Mouse (Mus musculus): ENCODE data around the gene Lrrc20. TPM values are rescaled to one million over a fixed set of nuclear protein-coding genes. Genes with fewer than 3 reads are reported as not detected.

Lrrc20 gene
- polyA plus RNA-seq, 1 experiment: 5.8 TPM

- no peaks in the 10 kb centered on the region for H3K27me3 ChIP-seq (ENCODE audit: control insufficient read depth, insufficient read depth, low read length)
- TF ChIP-seq CTCF (IDR thresholded peaks at IDR 0.05; ENCODE audit: extremely low read depth, insufficient read depth, insufficient read length, insufficient replicate concordance) (no peak), POLR2A (IDR thresholded peaks at IDR 0.05; ENCODE audit: low read depth, low read length) (no peak)
- no peak overlapping the region for H3K4me3 ChIP-seq (ENCODE audit: extremely low read depth, insufficient read depth, insufficient read length)
- 20% methylated on average over 20 of the region's 20 CpGs for WGBS
- no peaks in the 10 kb centered on the region for H3K36me3 ChIP-seq (ENCODE audit: control insufficient read depth, insufficient read depth, low read length)
- H3K27ac ChIP-seq (ENCODE audit: insufficient read depth, low read length): peak overlapping the region; percentile 1; the same call in 1 of the 2 replicates
- peaks cover 13% of the 10 kb centered on the region for H3K4me1 ChIP-seq (ENCODE audit: control insufficient read depth, insufficient read depth, insufficient read length)
- no peak for DNase-seq (ENCODE audit: low read depth in 1 of 2, low spot score in 2 of 2)
These were observed 60.8 kb downstream of the Lrrc20 start for GRCm38 (mm10) chr10:61536130-61537035.

- no peak overlapping the region for H3K27ac ChIP-seq (ENCODE audit: insufficient read depth, low read length)
- no peaks in the 10 kb centered on the region for H3K27me3 ChIP-seq (ENCODE audit: control insufficient read depth, insufficient read depth, low read length)
- H3K4me3 ChIP-seq (ENCODE audit: extremely low read depth, insufficient read depth, insufficient read length): no peak overlapping the region
- no peaks in the 10 kb centered on the region for H3K36me3 ChIP-seq (ENCODE audit: control insufficient read depth, insufficient read depth, low read length)
- TF ChIP-seq POLR2A (IDR thresholded peaks at IDR 0.05; ENCODE audit: low read depth, low read length) (no peak), CTCF (IDR thresholded peaks at IDR 0.05; ENCODE audit: extremely low read depth, insufficient read depth, insufficient read length, insufficient replicate concordance) (no peak)
- peaks cover 13% of the 10 kb centered on the region for H3K4me1 ChIP-seq (ENCODE audit: control insufficient read depth, insufficient read depth, insufficient read length)
- 85% methylated on average over 5 of the region's 5 CpGs for WGBS
- no peak for DNase-seq (ENCODE audit: low read depth in 1 of 2, low spot score in 2 of 2)
These were observed 61.4 kb downstream of the Lrrc20 start for GRCm38 (mm10) chr10:61537036-61537380.

GRCm38 (mm10) chr10:61538446-61538845 is 62.8 kb downstream of the Lrrc20 start:
- TF ChIP-seq CTCF (IDR thresholded peaks at IDR 0.05; ENCODE audit: extremely low read depth, insufficient read depth, insufficient read length, insufficient replicate concordance): no peak
- no peak for TF ChIP-seq POLR2A (IDR thresholded peaks at IDR 0.05; ENCODE audit: low read depth, low read length)
- Histone ChIP-seq H3K27me3 (ENCODE audit: control insufficient read depth, insufficient read depth, low read length) (no peaks in the 10 kb centered on the region), H3K4me3 (ENCODE audit: extremely low read depth, insufficient read depth, insufficient read length) (no peak overlapping the region), H3K27ac (ENCODE audit: insufficient read depth, low read length) (no peak overlapping the region), H3K4me1 (ENCODE audit: control insufficient read depth, insufficient read depth, insufficient read length) (peaks cover 13% of the 10 kb centered on the region), H3K36me3 (ENCODE audit: control insufficient read depth, insufficient read depth, low read length) (no peaks in the 10 kb centered on the region)
- no peak for DNase-seq (ENCODE audit: low read depth in 1 of 2, low spot score in 2 of 2)
- WGBS: 47% methylated on average over 4 of the region's 4 CpGs

- Histone ChIP-seq H3K4me1 (ENCODE audit: control insufficient read depth, insufficient read depth, insufficient read length) (no peaks in the 10 kb centered on the region), H3K27ac (ENCODE audit: insufficient read depth, low read length) (no peak overlapping the region), H3K27me3 (ENCODE audit: control insufficient read depth, insufficient read depth, low read length) (no peaks in the 10 kb centered on the region), H3K4me3 (ENCODE audit: extremely low read depth, insufficient read depth, insufficient read length) (no peak overlapping the region), H3K36me3 (ENCODE audit: control insufficient read depth, insufficient read depth, low read length) (no peaks in the 10 kb centered on the region)
- no peak for DNase-seq (ENCODE audit: low read depth in 1 of 2, low spot score in 2 of 2)
- WGBS: 81% methylated on average over 12 of the region's 12 CpGs
- no peak for TF ChIP-seq POLR2A (IDR thresholded peaks at IDR 0.05; ENCODE audit: low read depth, low read length)
- TF ChIP-seq CTCF (IDR thresholded peaks at IDR 0.05; ENCODE audit: extremely low read depth, insufficient read depth, insufficient read length, insufficient replicate concordance): no peak
These were observed 68.7 kb downstream of the Lrrc20 start for GRCm38 (mm10) chr10:61544127-61544862.

GRCm38 (mm10) chr10:61544863-61545240 is 69.3 kb downstream of the Lrrc20 start:
- Histone ChIP-seq H3K27ac (ENCODE audit: insufficient read depth, low read length) (no peak overlapping the region), H3K4me1 (ENCODE audit: control insufficient read depth, insufficient read depth, insufficient read length) (no peaks in the 10 kb centered on the region), H3K27me3 (ENCODE audit: control insufficient read depth, insufficient read depth, low read length) (no peaks in the 10 kb centered on the region), H3K4me3 (ENCODE audit: extremely low read depth, insufficient read depth, insufficient read length) (no peak overlapping the region), H3K36me3 (ENCODE audit: control insufficient read depth, insufficient read depth, low read length) (no peaks in the 10 kb centered on the region)
- no peak for DNase-seq (ENCODE audit: low read depth in 1 of 2, low spot score in 2 of 2)
- 91% methylated on average over 9 of the region's 9 CpGs for WGBS
- no peak for TF ChIP-seq POLR2A (IDR thresholded peaks at IDR 0.05; ENCODE audit: low read depth, low read length)
- TF ChIP-seq CTCF (IDR thresholded peaks at IDR 0.05; ENCODE audit: extremely low read depth, insufficient read depth, insufficient read length, insufficient replicate concordance): no peak

GRCm38 (mm10) chr10:61550106-61550505 is 74.5 kb downstream of the Lrrc20 start:
- WGBS: 93% methylated on average over 8 of the region's 8 CpGs
- TF ChIP-seq CTCF (IDR thresholded peaks at IDR 0.05; ENCODE audit: extremely low read depth, insufficient read depth, insufficient read length, insufficient replicate concordance): no peak
- no peaks in the 10 kb centered on the region for H3K4me1 ChIP-seq (ENCODE audit: control insufficient read depth, insufficient read depth, insufficient read length)
- no peak for DNase-seq (ENCODE audit: low read depth in 1 of 2, low spot score in 2 of 2)
- no peak overlapping the region for H3K4me3 ChIP-seq (ENCODE audit: extremely low read depth, insufficient read depth, insufficient read length)
- H3K27ac ChIP-seq (ENCODE audit: insufficient read depth, low read length): no peak overlapping the region
- H3K36me3 ChIP-seq (ENCODE audit: control insufficient read depth, insufficient read depth, low read length): no peaks in the 10 kb centered on the region
- no peaks in the 10 kb centered on the region for H3K27me3 ChIP-seq (ENCODE audit: control insufficient read depth, insufficient read depth, low read length)

Measured in spleen, adult 2 months (tissue).